In genomic region chr10:75316472-75316871, GRCm38 (mm10) we compare ENCODE assay signal across 8 mouse cellular contexts. TPM values are rescaled to one million over a fixed set of nuclear protein-coding genes. Genes with fewer than 3 reads are reported as not detected.
A peak's percentile ranks its signal among the peaks of the same experiment; 100 is the strongest.
DNase-seq lines count a peak whose midpoint lies in the region; ATAC-seq and TF ChIP-seq lines count a peak whose summit lies in the region.

No protein-coding gene starts in this region.

- H3K9ac ChIP-seq in intestine, embryonic 16.5 days (ENCODE audit: low read depth, low read length): peak overlapping the region; percentile 71

- no peak overlapping the region for H3K27ac ChIP-seq in spleen, adult 2 months (ENCODE audit: insufficient read depth, low read length)
- peak overlapping the region; percentile 80 for H3K27ac ChIP-seq in forebrain, embryonic 10.5 days
- no peak overlapping the region for H3K27ac ChIP-seq in intestine, embryonic 16.5 days (ENCODE audit: low read length)

- no peaks in the 10 kb centered on the region for H3K36me3 ChIP-seq in spleen, adult 2 months (ENCODE audit: control insufficient read depth, insufficient read depth, low read length)
- peaks cover 15% of the 10 kb centered on the region for H3K36me3 ChIP-seq in forebrain, embryonic 10.5 days (replicated peaks)
- 0 out of 2 replicates have a peak, but pooled peaks cover 4% of the 10 kb centered on the region for H3K36me3 ChIP-seq in intestine, embryonic 16.5 days (ENCODE audit: control insufficient read depth, insufficient read depth, low read length)

- peak overlapping the region; percentile 95 for H3K4me2 ChIP-seq in intestine, embryonic 16.5 days (ENCODE audit: low read depth, low read length)

- H3K4me3 ChIP-seq in spleen, adult 2 months (ENCODE audit: extremely low read depth, insufficient read depth, insufficient read length): peak overlapping the region; percentile 90
- peak overlapping the region; percentile 53 for H3K4me3 ChIP-seq in forebrain, embryonic 10.5 days
- H3K4me3 ChIP-seq in intestine, embryonic 16.5 days (ENCODE audit: low read length): peak overlapping the region; percentile 59

- no peaks in the 10 kb centered on the region for H3K9me3 ChIP-seq in forebrain, embryonic 10.5 days
- H3K9me3 ChIP-seq in intestine, embryonic 16.5 days (ENCODE audit: control insufficient read depth, low read length): no peaks in the 10 kb centered on the region

- peaks cover 36% of the 10 kb centered on the region; the same call in 1 of the 2 replicates for H3K4me1 ChIP-seq in spleen, adult 2 months (ENCODE audit: control insufficient read depth, insufficient read depth, insufficient read length)
- H3K4me1 ChIP-seq in forebrain, embryonic 10.5 days: peaks cover 23% of the 10 kb centered on the region
- H3K4me1 ChIP-seq in intestine, embryonic 16.5 days (ENCODE audit: control insufficient read depth, insufficient read depth, low read length): peaks cover 18% of the 10 kb centered on the region

- peak in 1 of 2 experiments; percentile 28 for DNase-seq in spleen, adult 2 months (ENCODE audit: low read depth in 1 of 2, low spot score in 2 of 2)
- DNase-seq in spleen, postnatal 4 days (ENCODE audit: low spot score in 2 of 2): no peak
- no peak for DNase-seq in forebrain, embryonic 10.5 days (ENCODE audit: extremely low spot score, low spot score)
- DNase-seq in naive thymus-derived CD4-positive, alpha-beta T cell, adult 2 months (ENCODE audit: low read depth): peak; percentile 70
- DNase-seq in layer of hippocampus, adult 9-10 months (ENCODE audit: low spot score): no peak
- DNase-seq in frontal cortex, postnatal 36 days (ENCODE audit: low spot score in 2 of 2): no peak
- no peak for DNase-seq in ovary, adult 18-20 months (ENCODE audit: low spot score)

- TF ChIP-seq CTCF in spleen, adult 2 months (IDR thresholded peaks at IDR 0.05; ENCODE audit: extremely low read depth, insufficient read depth, insufficient read length, insufficient replicate concordance): no peak

- ATAC-seq in intestine, embryonic 16.5 days: peak; percentile 18; the same call in 1 of the 2 replicates

- TF ChIP-seq POLR2A in spleen, adult 2 months (IDR thresholded peaks at IDR 0.05; ENCODE audit: low read depth, low read length): no peak

- peaks cover 4% of the 10 kb centered on the region; the same call in 1 of the 2 replicates for H3K27me3 ChIP-seq in spleen, adult 2 months (ENCODE audit: control insufficient read depth, insufficient read depth, low read length)
- H3K27me3 ChIP-seq in forebrain, embryonic 10.5 days (ENCODE audit: poor library complexity, severe bottlenecking): peaks cover 50% of the 10 kb centered on the region
- peaks cover 19% of the 10 kb centered on the region; the same call in 1 of the 2 replicates for H3K27me3 ChIP-seq in intestine, embryonic 16.5 days (replicated peaks; ENCODE audit: control insufficient read depth, insufficient read depth, low read length)

- WGBS in spleen, adult 2 months: 5% methylated on average over 9 of the region's 9 CpGs
- WGBS in forebrain, embryonic 10.5 days: 8% methylated on average over 9 of the region's 9 CpGs
- WGBS in intestine, embryonic 16.5 days: 7% methylated on average over 7 of the region's 9 CpGs

RNA-seq across cellular contexts. Expression of gene Adora2a, which starts 0.2 kb away (rescaled TPM):
- 30.8 and 44.2 TPM in 2 replicates for polyA plus RNA-seq in spleen, adult 2 months (2012; rRNA removed)
- polyA plus RNA-seq in forebrain, embryonic 10.5 days (2016; fragmentation: Nextera tagmentation; extraction: Ambion mirVana): 2.0 and 2.5 TPM in 2 replicates
- polyA plus RNA-seq in intestine, embryonic 16.5 days (2015; fragmentation: Nextera tagmentation; extraction: Ambion mirVana): 2.9 and 3.2 TPM in 2 replicates
